Mouse (Mus musculus): Measurements from ENCODE around the gene Kcnh7. TPM values are rescaled to one million over a fixed set of nuclear protein-coding genes. Genes with fewer than 3 reads are reported as not detected.

Gene Kcnh7
- polyA plus RNA-seq, 1 experiment from 2014 or later: 0.10 TPM

- no peaks in the 10 kb centered on the region for H3K36me3 ChIP-seq (ENCODE audit: insufficient read depth, low read length)
- H3K4me1 ChIP-seq (ENCODE audit: insufficient read depth, low read depth, low read length): no peaks in the 10 kb centered on the region
- TF ChIP-seq CTCF (IDR thresholded peaks at IDR 0.05) (no peak), EP300 (IDR thresholded peaks at IDR 0.05) (no peak)
- WGBS: 63% methylated on average over 2 of the region's 2 CpGs
- no peak overlapping the region for H3K4me2 ChIP-seq (replicated peaks; ENCODE audit: low read depth, low read length)
- no peak overlapping the region for H3K4me3 ChIP-seq (ENCODE audit: low read depth, low read length)
- no peak overlapping the region for H3K27ac ChIP-seq (ENCODE audit: low read length)
- H3K9ac ChIP-seq (replicated peaks; ENCODE audit: low read depth): no peak overlapping the region
- no peaks in the 10 kb centered on the region for H3K27me3 ChIP-seq (replicated peaks; ENCODE audit: insufficient read depth, low read length)
- ATAC-seq (no peak), DNase-seq (ENCODE audit: low spot score) (no peak)
- H3K9me3 ChIP-seq (ENCODE audit: low read length): no peaks in the 10 kb centered on the region
Measured at GRCm38 (mm10) chr2:62746256-62746655, 437.8 kb downstream of the Kcnh7 start.

- ATAC-seq (no peak), DNase-seq (ENCODE audit: low spot score) (no peak)
- H3K9ac ChIP-seq (replicated peaks; ENCODE audit: low read depth): no peak overlapping the region
- H3K27ac ChIP-seq (ENCODE audit: low read length): no peak overlapping the region
- H3K9me3 ChIP-seq (ENCODE audit: low read length): no peaks in the 10 kb centered on the region
- no peaks in the 10 kb centered on the region for H3K36me3 ChIP-seq (ENCODE audit: insufficient read depth, low read length)
- no peak overlapping the region for H3K4me3 ChIP-seq (ENCODE audit: low read depth, low read length)
- H3K27me3 ChIP-seq (replicated peaks; ENCODE audit: insufficient read depth, low read length): no peaks in the 10 kb centered on the region
- no peaks in the 10 kb centered on the region for H3K4me1 ChIP-seq (ENCODE audit: insufficient read depth, low read depth, low read length)
- WGBS: 66% methylated on average over 2 of the region's 2 CpGs
- H3K4me2 ChIP-seq (replicated peaks; ENCODE audit: low read depth, low read length): no peak overlapping the region
- TF ChIP-seq CTCF (IDR thresholded peaks at IDR 0.05) (no peak), EP300 (IDR thresholded peaks at IDR 0.05) (no peak)
Measured at GRCm38 (mm10) chr2:62743098-62743497, 441.0 kb downstream of the Kcnh7 start.

GRCm38 (mm10) chr2:62730671-62731070, 453.4 kb downstream of the Kcnh7 start:
- Histone ChIP-seq H3K9me3 (ENCODE audit: low read length) (no peaks in the 10 kb centered on the region), H3K4me2 (replicated peaks; ENCODE audit: low read depth, low read length) (no peak overlapping the region), H3K4me1 (ENCODE audit: insufficient read depth, low read depth, low read length) (no peaks in the 10 kb centered on the region), H3K36me3 (ENCODE audit: insufficient read depth, low read length) (no peaks in the 10 kb centered on the region), H3K4me3 (ENCODE audit: low read depth, low read length) (no peak overlapping the region), H3K27ac (ENCODE audit: low read length) (no peak overlapping the region), H3K9ac (replicated peaks; ENCODE audit: low read depth) (no peak overlapping the region), H3K27me3 (replicated peaks; ENCODE audit: insufficient read depth, low read length) (no peaks in the 10 kb centered on the region)
- WGBS: 58% methylated on average over 1 of the region's 1 CpGs
- ATAC-seq (no peak), DNase-seq (ENCODE audit: low spot score) (no peak)
- TF ChIP-seq EP300 (IDR thresholded peaks at IDR 0.05) (no peak), CTCF (IDR thresholded peaks at IDR 0.05) (no peak)

- TF ChIP-seq CTCF (IDR thresholded peaks at IDR 0.05): no peak
- TF ChIP-seq EP300 (IDR thresholded peaks at IDR 0.05): no peak
- ATAC-seq: no peak
Measured at GRCm38 (mm10) chr2:62727732-62728131, 456.4 kb downstream of the Kcnh7 start.

DNA sequence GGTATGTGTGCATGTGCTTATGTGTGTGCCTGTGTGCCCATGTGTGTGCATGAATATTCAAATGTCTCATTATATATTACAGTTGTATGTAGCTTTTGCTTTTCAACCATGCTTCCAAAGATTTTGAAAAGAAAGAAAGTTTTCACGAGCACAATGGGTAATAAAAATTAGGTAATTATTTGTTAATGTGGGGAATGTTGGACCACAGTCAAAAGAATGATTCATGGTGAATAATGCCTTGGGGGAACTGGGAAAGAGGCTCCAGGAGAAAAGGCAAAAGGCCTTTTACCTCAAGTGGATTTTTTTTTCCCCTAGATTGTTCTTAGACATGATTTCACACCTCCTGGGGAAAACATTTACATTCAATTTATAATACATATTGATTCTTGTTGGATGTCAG, 458.1 kb downstream of the Kcnh7 start:
- no peak overlapping the region for H3K4me3 ChIP-seq (ENCODE audit: low read depth, low read length)
- TF ChIP-seq CTCF (IDR thresholded peaks at IDR 0.05): no peak
- no peak for TF ChIP-seq EP300 (IDR thresholded peaks at IDR 0.05)
- 24% methylated on average over 1 of the region's 1 CpGs for WGBS

More at GRCm38 (mm10) chr2:62727732-62728131, 456.4 kb downstream of the Kcnh7 start:
- WGBS: 89% methylated on average over 2 of the region's 2 CpGs
- H3K4me2 ChIP-seq (replicated peaks; ENCODE audit: low read depth, low read length): no peak overlapping the region
- no peak for DNase-seq (ENCODE audit: low spot score)
- H3K36me3 ChIP-seq (ENCODE audit: insufficient read depth, low read length): no peaks in the 10 kb centered on the region
- no peak overlapping the region for H3K4me3 ChIP-seq (ENCODE audit: low read depth, low read length)
- H3K27ac ChIP-seq (ENCODE audit: low read length): no peak overlapping the region
- no peaks in the 10 kb centered on the region for H3K27me3 ChIP-seq (replicated peaks; ENCODE audit: insufficient read depth, low read length)
- H3K9ac ChIP-seq (replicated peaks; ENCODE audit: low read depth): no peak overlapping the region
- H3K4me1 ChIP-seq (ENCODE audit: insufficient read depth, low read depth, low read length): no peaks in the 10 kb centered on the region
- H3K9me3 ChIP-seq (ENCODE audit: low read length): no peaks in the 10 kb centered on the region

DNA sequence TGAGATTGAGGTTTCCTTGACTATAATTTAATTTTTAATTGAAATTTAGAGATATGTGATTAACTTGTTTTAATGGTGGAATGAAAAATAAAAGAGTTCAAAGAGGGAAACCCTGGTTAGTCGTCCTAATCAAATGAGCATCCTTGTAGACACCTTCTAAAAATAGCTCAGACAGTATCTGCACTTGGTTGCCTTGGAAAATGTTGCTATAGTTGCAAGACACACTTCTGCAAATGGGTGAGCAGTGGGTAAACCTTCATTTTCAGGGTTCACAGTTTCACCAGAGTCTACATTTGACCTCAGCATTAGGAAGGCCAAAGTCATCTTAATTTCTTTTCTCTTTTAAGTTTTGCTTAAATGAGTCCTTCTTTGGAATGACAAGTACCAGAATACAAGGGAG, 465.7 kb downstream of the Kcnh7 start:
- H3K27ac ChIP-seq (ENCODE audit: low read length): no peak overlapping the region
- 37% methylated on average over 1 of the region's 1 CpGs for WGBS
- H3K9ac ChIP-seq (replicated peaks; ENCODE audit: low read depth): no peak overlapping the region
- no peak for TF ChIP-seq EP300 (IDR thresholded peaks at IDR 0.05)
- no peak for TF ChIP-seq CTCF (IDR thresholded peaks at IDR 0.05)
- no peaks in the 10 kb centered on the region for H3K36me3 ChIP-seq (ENCODE audit: insufficient read depth, low read length)
- no peak overlapping the region for H3K4me2 ChIP-seq (replicated peaks; ENCODE audit: low read depth, low read length)
- no peaks in the 10 kb centered on the region for H3K27me3 ChIP-seq (replicated peaks; ENCODE audit: insufficient read depth, low read length)
- no peak for DNase-seq (ENCODE audit: low spot score)
- no peak overlapping the region for H3K4me3 ChIP-seq (ENCODE audit: low read depth, low read length)
- no peaks in the 10 kb centered on the region for H3K9me3 ChIP-seq (ENCODE audit: low read length)
- no peak for ATAC-seq
- H3K4me1 ChIP-seq (ENCODE audit: insufficient read depth, low read depth, low read length): no peaks in the 10 kb centered on the region

More for the DNA sequence above, 458.1 kb downstream of the Kcnh7 start:
- no peak overlapping the region for H3K27ac ChIP-seq (ENCODE audit: low read length)
- no peaks in the 10 kb centered on the region for H3K27me3 ChIP-seq (replicated peaks; ENCODE audit: insufficient read depth, low read length)
- ATAC-seq (no peak), DNase-seq (ENCODE audit: low spot score) (no peak)
- no peak overlapping the region for H3K9ac ChIP-seq (replicated peaks; ENCODE audit: low read depth)
- H3K4me1 ChIP-seq (ENCODE audit: insufficient read depth, low read depth, low read length): no peaks in the 10 kb centered on the region
- H3K4me2 ChIP-seq (replicated peaks; ENCODE audit: low read depth, low read length): no peak overlapping the region
- H3K9me3 ChIP-seq (ENCODE audit: low read length): no peaks in the 10 kb centered on the region
- no peaks in the 10 kb centered on the region for H3K36me3 ChIP-seq (ENCODE audit: insufficient read depth, low read length)

- no peak for TF ChIP-seq EP300 (IDR thresholded peaks at IDR 0.05)
- TF ChIP-seq CTCF (IDR thresholded peaks at IDR 0.05): no peak
- no peak for DNase-seq (ENCODE audit: low spot score)
- no peak overlapping the region for H3K27ac ChIP-seq (ENCODE audit: low read length)
- no peak overlapping the region for H3K4me3 ChIP-seq (ENCODE audit: low read depth, low read length)
- WGBS: 83% methylated on average over 6 of the region's 6 CpGs
- no peaks in the 10 kb centered on the region for H3K36me3 ChIP-seq (ENCODE audit: insufficient read depth, low read length)
- no peak overlapping the region for H3K9ac ChIP-seq (replicated peaks; ENCODE audit: low read depth)
- ATAC-seq: no peak
- no peak overlapping the region for H3K4me2 ChIP-seq (replicated peaks; ENCODE audit: low read depth, low read length)
- no peaks in the 10 kb centered on the region for H3K4me1 ChIP-seq (ENCODE audit: insufficient read depth, low read depth, low read length)
- no peaks in the 10 kb centered on the region for H3K27me3 ChIP-seq (replicated peaks; ENCODE audit: insufficient read depth, low read length)
- H3K9me3 ChIP-seq (ENCODE audit: low read length): no peaks in the 10 kb centered on the region
Measured at GRCm38 (mm10) chr2:62717270-62717669, 466.8 kb downstream of the Kcnh7 start.
